Mouse (Mus musculus): Measurements from ENCODE around the gene 4930558C23Rik. TPM values are rescaled to one million over a fixed set of nuclear protein-coding genes. Genes with fewer than 3 reads are reported as not detected.
"Not testable (repeated sequence)": the region's sequence is repeated elsewhere in the genome, so short reads cannot be mapped to it uniquely, and the experiment has no call there.

Gene 4930558C23Rik
- polyA plus RNA-seq, 1 experiment = 0.84 TPM

DNA sequence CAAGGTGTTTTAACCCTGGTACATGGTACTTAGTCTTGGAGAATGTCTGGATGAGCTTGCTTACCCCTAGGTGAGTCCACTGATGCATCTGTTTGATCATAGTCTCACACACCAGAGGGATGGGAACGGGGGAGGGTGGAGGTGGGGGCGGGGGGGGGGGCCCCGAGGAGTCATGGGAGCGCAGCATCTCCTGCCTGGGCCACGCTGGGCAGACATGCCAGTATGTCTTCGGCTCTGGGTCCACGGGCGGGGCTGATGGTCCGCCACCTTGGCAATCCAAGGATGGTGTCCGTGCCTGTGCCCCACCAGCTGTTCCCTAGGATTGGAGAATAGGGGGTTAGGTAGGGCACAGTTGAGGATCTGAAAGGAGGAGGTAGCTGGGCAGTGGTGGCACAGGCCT, 29.4 kb downstream of the 4930558C23Rik start:
- Histone ChIP-seq H3K9me3 (replicated peaks; ENCODE audit: control insufficient read depth, insufficient read depth, low read length, poor library complexity, severe bottlenecking) (peaks cover 16% of the 10 kb centered on the region), H3K27ac (ENCODE audit: insufficient read depth, low read length) (no peak overlapping the region), H3K4me1 (ENCODE audit: control insufficient read depth, insufficient read depth, low read length) (no peaks in the 10 kb centered on the region), H3K36me3 (ENCODE audit: control insufficient read depth, insufficient read depth, low read length, poor library complexity, severe bottlenecking) (no peaks in the 10 kb centered on the region), H3K4me3 (ENCODE audit: low read depth, low read length) (no peak overlapping the region), H3K27me3 (ENCODE audit: control insufficient read depth, insufficient read depth, low read length, poor library complexity, severe bottlenecking) (no peaks in the 10 kb centered on the region), H3K9ac (ENCODE audit: low read depth, poor library complexity, severe bottlenecking) (no peak overlapping the region)
- no peak for TF ChIP-seq EP300 (IDR thresholded peaks at IDR 0.05; ENCODE audit: insufficient read depth, low read depth, low read length)
- no peak for TF ChIP-seq POLR2A (IDR thresholded peaks at IDR 0.05; ENCODE audit: insufficient read depth, low read length)

DNA sequence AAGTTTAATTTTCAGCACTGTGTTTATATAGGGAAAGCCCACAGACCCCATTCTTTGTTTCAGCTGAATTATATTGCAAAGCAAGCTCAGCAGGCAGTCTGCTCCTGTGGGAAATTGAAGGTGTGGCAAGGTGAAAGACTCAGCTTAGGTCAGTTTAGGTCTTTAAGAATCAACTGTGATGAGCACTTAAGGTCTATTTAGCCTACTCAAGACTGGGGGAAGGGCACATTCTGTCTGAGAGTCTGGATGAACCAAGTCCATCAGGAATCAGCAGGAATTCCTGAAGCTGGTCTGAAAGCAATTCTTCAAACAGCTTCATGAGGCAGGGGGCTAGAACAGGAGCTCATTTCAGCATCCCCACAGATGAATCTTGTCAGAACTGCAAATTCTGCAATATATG, 32.5 kb downstream of the 4930558C23Rik start:
- H3K4me1 ChIP-seq (ENCODE audit: control insufficient read depth, insufficient read depth, low read length) = no peaks in the 10 kb centered on the region
- H3K9ac ChIP-seq (ENCODE audit: low read depth, poor library complexity, severe bottlenecking) = no peak overlapping the region
- H3K9me3 ChIP-seq (replicated peaks; ENCODE audit: control insufficient read depth, insufficient read depth, low read length, poor library complexity, severe bottlenecking) = no peaks in the 10 kb centered on the region; the same call in 1 of the 2 replicates
- H3K36me3 ChIP-seq (ENCODE audit: control insufficient read depth, insufficient read depth, low read length, poor library complexity, severe bottlenecking) = no peaks in the 10 kb centered on the region
- 0 out of 2 replicates have a peak overlapping the region, but pooled peaks have one; percentile 64 for H3K27ac ChIP-seq (ENCODE audit: insufficient read depth, low read length)
- no peaks in the 10 kb centered on the region for H3K27me3 ChIP-seq (ENCODE audit: control insufficient read depth, insufficient read depth, low read length, poor library complexity, severe bottlenecking)
- H3K4me3 ChIP-seq (ENCODE audit: low read depth, low read length) = no peak overlapping the region
- TF ChIP-seq EP300 (IDR thresholded peaks at IDR 0.05; ENCODE audit: insufficient read depth, low read depth, low read length) (no peak), CTCF (IDR thresholded peaks at IDR 0.05; ENCODE audit: low read depth, low read length) (no peak), POLR2A (IDR thresholded peaks at IDR 0.05; ENCODE audit: insufficient read depth, low read length) (no peak)

DNA sequence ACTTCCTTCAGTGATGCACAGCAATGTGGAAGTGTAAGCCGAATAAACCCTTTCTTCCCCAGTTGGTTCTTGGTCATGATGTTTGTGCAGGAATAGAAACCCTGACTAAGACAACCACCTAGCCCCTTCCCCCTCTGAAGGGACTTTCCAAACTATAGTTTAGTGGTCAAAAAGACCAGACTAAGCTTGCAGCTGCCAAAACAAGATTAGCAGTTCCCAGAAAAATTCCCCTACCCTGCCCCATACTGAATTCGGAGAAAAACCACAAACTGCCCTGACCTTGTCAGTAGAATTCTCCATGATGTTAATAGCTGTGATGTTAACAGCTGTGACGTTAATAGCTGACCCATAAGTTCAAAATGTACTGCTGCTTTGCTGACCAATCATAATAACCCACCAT, 42.4 kb downstream of the 4930558C23Rik start:
- not testable (repeated sequence) for H3K27ac ChIP-seq (ENCODE audit: insufficient read depth, low read length); H3K36me3 ChIP-seq (ENCODE audit: control insufficient read depth, insufficient read depth, low read length, poor library complexity, severe bottlenecking); H3K27me3 ChIP-seq (ENCODE audit: control insufficient read depth, insufficient read depth, low read length, poor library complexity, severe bottlenecking); H3K4me1 ChIP-seq (ENCODE audit: control insufficient read depth, insufficient read depth, low read length); H3K9me3 ChIP-seq (replicated peaks; ENCODE audit: control insufficient read depth, insufficient read depth, low read length, poor library complexity, severe bottlenecking); H3K9ac ChIP-seq (ENCODE audit: low read depth, poor library complexity, severe bottlenecking); H3K4me3 ChIP-seq (ENCODE audit: low read depth, low read length)

DNA sequence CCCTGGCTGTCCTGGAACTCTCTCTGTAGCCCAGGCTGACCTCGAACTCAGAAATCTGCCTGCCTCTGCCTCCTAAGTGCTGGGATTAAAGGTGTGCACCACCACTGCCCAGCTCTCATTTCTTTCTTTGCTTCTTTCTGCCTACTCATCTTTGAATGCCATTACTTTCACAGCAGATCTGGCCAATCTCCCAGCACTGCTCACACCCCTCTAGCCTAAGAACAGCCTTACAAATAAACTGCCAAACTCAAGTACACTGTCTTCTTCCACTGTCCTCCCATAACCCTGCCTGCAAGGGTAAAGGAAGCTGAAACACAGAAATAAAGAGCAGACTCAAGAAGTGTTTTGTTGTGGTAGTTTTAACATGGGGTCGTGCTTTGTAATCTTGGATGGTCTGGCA, 44.9 kb downstream of the 4930558C23Rik start:
- Histone ChIP-seq H3K27me3 (ENCODE audit: control insufficient read depth, insufficient read depth, low read length, poor library complexity, severe bottlenecking) (no peaks in the 10 kb centered on the region), H3K9me3 (replicated peaks; ENCODE audit: control insufficient read depth, insufficient read depth, low read length, poor library complexity, severe bottlenecking) (no peaks in the 10 kb centered on the region), H3K9ac (ENCODE audit: low read depth, poor library complexity, severe bottlenecking) (peak overlapping the region; percentile 80; the same call in 1 of the 2 replicates), H3K4me3 (ENCODE audit: low read depth, low read length) (no peak overlapping the region), H3K36me3 (ENCODE audit: control insufficient read depth, insufficient read depth, low read length, poor library complexity, severe bottlenecking) (peaks cover 18% of the 10 kb centered on the region), H3K27ac (ENCODE audit: insufficient read depth, low read length) (no peak overlapping the region), H3K4me1 (ENCODE audit: control insufficient read depth, insufficient read depth, low read length) (no peaks in the 10 kb centered on the region)
- TF ChIP-seq POLR2A (IDR thresholded peaks at IDR 0.05; ENCODE audit: insufficient read depth, low read length) (no peak), CTCF (IDR thresholded peaks at IDR 0.05; ENCODE audit: low read depth, low read length) (no peak), EP300 (IDR thresholded peaks at IDR 0.05; ENCODE audit: insufficient read depth, low read depth, low read length) (no peak)

DNA sequence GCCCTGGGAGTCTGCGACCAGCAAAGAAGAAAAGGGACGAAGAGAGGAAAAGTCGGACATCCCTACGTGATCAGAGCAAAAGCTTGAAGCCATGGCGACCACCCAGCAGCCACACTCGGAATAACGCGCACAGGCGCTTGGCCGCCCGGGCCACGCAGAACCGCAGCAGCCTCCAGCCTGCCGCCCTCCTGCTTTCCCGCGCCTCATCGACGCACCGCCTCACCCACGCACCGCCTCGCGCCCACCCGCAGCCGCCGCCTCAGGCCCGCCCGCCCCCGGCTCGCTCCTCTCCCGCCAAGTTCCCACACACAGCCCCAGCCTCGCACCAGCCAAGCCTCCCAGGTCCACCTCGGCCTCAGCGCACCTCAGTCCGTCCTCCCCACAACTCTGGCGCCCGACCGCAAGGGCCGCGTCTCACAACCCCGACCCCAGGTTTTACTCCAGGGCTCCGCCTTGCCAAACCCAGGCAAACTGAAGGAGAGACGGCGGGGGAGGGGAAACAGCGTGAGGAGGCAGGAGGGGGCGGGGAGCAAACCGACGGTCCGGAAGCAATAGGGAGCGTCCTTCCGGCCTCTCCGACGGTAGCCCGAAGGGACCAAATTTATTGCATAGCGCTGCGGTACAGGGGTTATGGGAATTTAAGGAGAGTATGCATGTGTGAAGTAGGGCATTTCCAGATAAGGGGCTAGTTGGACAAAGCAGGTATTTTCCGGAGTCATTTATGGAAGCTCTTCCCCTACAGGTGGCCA, 45.8 kb downstream of the 4930558C23Rik start, which contains the start of gene Setdb1:
Gene Setdb1, minus strand, starts transcription at position 502 of the 749 bp plus-strand sequence.
- not testable (repeated sequence) for H3K4me1 ChIP-seq (ENCODE audit: control insufficient read depth, insufficient read depth, low read length); H3K9me3 ChIP-seq (replicated peaks; ENCODE audit: control insufficient read depth, insufficient read depth, low read length, poor library complexity, severe bottlenecking); H3K27me3 ChIP-seq (ENCODE audit: control insufficient read depth, insufficient read depth, low read length, poor library complexity, severe bottlenecking)
- peak within 1 kb of the TSS; percentile 98 for H3K4me3 ChIP-seq (ENCODE audit: low read depth, low read length)
- H3K36me3 ChIP-seq (ENCODE audit: control insufficient read depth, insufficient read depth, low read length, poor library complexity, severe bottlenecking) = peaks cover 20% of the 10 kb centered on the region
- peak within 1 kb of the TSS; percentile 3; the same call in 1 of the 2 replicates for H3K27ac ChIP-seq (ENCODE audit: insufficient read depth, low read length)
- 0 out of 2 replicates have a peak, but pooled peaks have one; percentile 43 for TF ChIP-seq EP300 (IDR thresholded peaks at IDR 0.05; ENCODE audit: insufficient read depth, low read depth, low read length)
- peak within 1 kb of the TSS; percentile 86 for H3K9ac ChIP-seq (ENCODE audit: low read depth, poor library complexity, severe bottlenecking)

DNA sequence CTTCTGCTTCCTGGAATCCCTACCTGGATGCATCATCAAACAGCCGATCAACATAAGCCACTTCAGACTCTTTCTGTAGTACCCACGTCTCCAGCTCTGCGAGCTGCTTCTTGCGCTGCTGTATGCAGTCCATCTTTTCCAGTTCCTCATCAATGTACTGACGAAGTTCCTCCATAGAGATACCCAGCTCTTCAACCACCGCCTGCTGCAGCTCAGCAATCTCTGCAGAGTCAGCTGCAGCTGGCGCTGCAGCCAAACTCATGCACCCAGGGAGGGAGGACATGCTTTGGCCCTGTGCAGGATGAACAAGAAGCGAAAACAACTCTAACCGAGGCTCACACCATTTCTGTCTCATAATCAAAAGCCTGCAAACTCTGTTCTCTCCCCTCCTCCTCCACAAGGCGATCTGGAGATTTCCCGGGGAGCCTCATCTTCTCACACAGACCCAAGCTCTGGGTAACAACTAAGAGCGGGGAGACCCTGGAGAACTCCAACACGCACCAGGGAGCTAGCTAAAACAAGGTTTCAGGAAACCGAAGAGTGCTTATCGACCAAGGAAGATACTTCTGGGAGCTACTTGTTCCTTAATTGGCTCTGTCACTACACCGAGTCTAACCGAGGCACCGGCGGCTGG, 46.6 kb downstream of the 4930558C23Rik start:
- Histone ChIP-seq H3K9ac (ENCODE audit: low read depth, poor library complexity, severe bottlenecking) (peak overlapping the region; percentile 86), H3K4me3 (ENCODE audit: low read depth, low read length) (peak overlapping the region; percentile 71)

More for the DNA sequence above, 46.6 kb downstream of the 4930558C23Rik start:
- not testable (repeated sequence) for H3K4me1 ChIP-seq (ENCODE audit: control insufficient read depth, insufficient read depth, low read length); H3K27ac ChIP-seq (ENCODE audit: insufficient read depth, low read length); H3K27me3 ChIP-seq (ENCODE audit: control insufficient read depth, insufficient read depth, low read length, poor library complexity, severe bottlenecking); H3K9me3 ChIP-seq (replicated peaks; ENCODE audit: control insufficient read depth, insufficient read depth, low read length, poor library complexity, severe bottlenecking)
- peaks cover 23% of the 10 kb centered on the region for H3K36me3 ChIP-seq (ENCODE audit: control insufficient read depth, insufficient read depth, low read length, poor library complexity, severe bottlenecking)
